Mouse (Mus musculus) forebrain, embryonic 12.5 days (tissue): ENCODE measurements around the gene Rtl1. TPM values are rescaled to one million over a fixed set of nuclear protein-coding genes. Genes with fewer than 3 reads are reported as not detected.

Experiments used
- ATAC-seq: fragments of 200-750 bp; cut with Nextera tagmentation; 2 replicates; pipeline ENCODE4 v1.8.0; 2017; ENCODE audit warnings: moderate TSS enrichment; ENCODE audit not compliant: low FRiP score
- H3K27ac ChIP-seq: fragments of 300-500 bp; sonication (generic); 2 replicates; pipeline ENCODE4 v1.5.1; 2016; ENCODE audit warnings: mild to moderate bottlenecking
- H3K27me3 ChIP-seq: fragments of 300-500 bp; sonication (generic); 2 replicates; pipeline ENCODE4 v1.6.1; 2016; ENCODE audit warnings: mild to moderate bottlenecking
- H3K36me3 ChIP-seq: fragments of 300-500 bp; sonication (generic); replicated peaks from 2 replicates; pipeline ENCODE4 v1.6.1; 2016; ENCODE audit warnings: mild to moderate bottlenecking
- H3K4me1 ChIP-seq: fragments of 300-500 bp; sonication (generic); 2 replicates; pipeline ENCODE4 v1.6.1; 2016
- H3K4me2 ChIP-seq: fragments of 300-500 bp; sonication (generic); 2 replicates; pipeline ENCODE4 v1.6.1; 2016; ENCODE audit warnings: mild to moderate bottlenecking, moderate library complexity
- H3K4me3 ChIP-seq: fragments of 300-500 bp; sonication (generic); replicated peaks from 2 replicates; pipeline ENCODE4 v1.5.1; 2016; ENCODE audit warnings: mild to moderate bottlenecking
- H3K9ac ChIP-seq: fragments of 300-500 bp; sonication (generic); 2 replicates; pipeline ENCODE4 v1.6.1; 2016; ENCODE audit warnings: mild to moderate bottlenecking
- H3K9me3 ChIP-seq: fragments of 300-500 bp; sonication (generic); 2 replicates; pipeline ENCODE4 v1.6.1; 2016
- WGBS: fragments of 180-500 bp; shearing (Covaris S2); methylation state at CpG from one replicate; pipeline ENCODE4 v1.1.7; 2016; 5-methylcytosine and 5-hydroxymethylcytosine counted together
- polyA plus RNA-seq: library from polyadenylated mRNA; unstranded; fragments of >200 nt; fragmentation: Nextera tagmentation; extraction: Ambion mirVana; gene quantifications from 2 replicates; pipeline ENCODE4 v1.2.1, GENCODE M21; 2016

Rtl1 gene
- polyA plus RNA-seq, 1 experiment from 2014 or later, result 1.6 TPM

GRCm38 (mm10) chr12:109608576-109609440, 8.7 kb upstream of the Rtl1 start:
- Histone ChIP-seq H3K27me3 (0 out of 2 replicates have a peak, but pooled peaks cover 3% of the 10 kb centered on the region), H3K4me1 (peaks cover 42% of the 10 kb centered on the region), H3K36me3 (peaks cover 78% of the 10 kb centered on the region), H3K4me3 (no peak overlapping the region), H3K9ac (no peak overlapping the region), H3K9me3 (peaks cover 26% of the 10 kb centered on the region), H3K27ac (0 out of 2 replicates have a peak overlapping the region, but pooled peaks have one; percentile 56), H3K4me2 (no peak overlapping the region)
- WGBS, result 48% methylated on average over 13 of the region's 13 CpGs
- no peak for ATAC-seq

DNA sequence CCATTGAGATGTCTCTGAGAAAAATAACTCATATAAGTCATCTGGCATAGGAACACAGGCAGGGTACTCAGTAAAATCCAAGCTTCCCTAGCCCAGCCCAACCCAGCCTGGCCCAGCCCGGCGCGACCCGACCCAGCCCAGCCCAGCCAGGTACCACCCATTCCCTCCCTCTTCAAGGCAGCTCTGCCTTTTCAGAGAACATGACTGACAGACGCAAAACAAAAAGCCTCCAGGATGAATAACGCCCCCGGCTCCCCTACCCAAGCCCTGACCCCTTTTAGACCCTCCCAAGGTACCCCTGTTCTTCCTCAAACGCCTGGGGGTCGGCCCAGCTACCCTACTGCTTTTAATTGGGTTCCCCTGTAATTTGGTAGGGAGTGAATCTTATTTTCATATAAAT, 7.8 kb upstream of the Rtl1 start:
- peaks cover 85% of the 10 kb centered on the region for H3K36me3 ChIP-seq
- ATAC-seq, result no peak

DNA sequence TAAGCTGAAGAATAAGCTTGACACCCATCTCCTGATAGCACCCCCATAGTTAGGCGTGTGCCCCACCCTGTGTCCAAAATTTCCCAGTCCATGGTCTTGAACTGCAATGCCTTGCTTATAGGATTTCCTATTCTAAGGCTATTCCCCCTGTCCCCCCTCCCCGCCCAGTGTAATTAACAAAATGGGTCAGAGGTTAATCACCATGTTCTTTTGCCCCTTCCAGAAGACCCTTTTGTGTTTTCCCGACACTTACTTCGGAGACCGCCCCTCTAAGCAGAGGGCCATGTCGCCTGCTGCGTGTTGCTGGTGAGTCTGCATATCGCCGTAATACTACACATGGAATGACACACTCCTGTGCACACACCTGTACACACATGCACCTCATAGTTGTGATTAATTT, 7.1 kb upstream of the Rtl1 start:
- ATAC-seq, result 0 out of 2 replicates have a peak, but pooled peaks have one; percentile 18
- whole genome bisulfite sequencing, result 33% methylated on average over 9 of the region's 9 CpGs
- H3K36me3 ChIP-seq, result peaks cover 88% of the 10 kb centered on the region

More for the DNA sequence above, 7.8 kb upstream of the Rtl1 start:
- peaks cover 26% of the 10 kb centered on the region for H3K9me3 ChIP-seq
- peak overlapping the region; percentile 56; the same call in 1 of the 2 replicates for H3K27ac ChIP-seq
- H3K4me3 ChIP-seq, result no peak overlapping the region
- 0 out of 2 replicates have a peak, but pooled peaks cover 3% of the 10 kb centered on the region for H3K27me3 ChIP-seq
- peaks cover 37% of the 10 kb centered on the region for H3K4me1 ChIP-seq
- WGBS, result 29% methylated on average over 9 of the region's 9 CpGs
- no peak overlapping the region for H3K9ac ChIP-seq
- H3K4me2 ChIP-seq, result no peak overlapping the region

GRCm38 (mm10) chr12:109604982-109605721, 5.0 kb upstream of the Rtl1 start:
- 0 out of 2 replicates have a peak, but pooled peaks cover 3% of the 10 kb centered on the region for H3K27me3 ChIP-seq
- H3K4me1 ChIP-seq, result peaks cover 37% of the 10 kb centered on the region
- H3K9me3 ChIP-seq, result peaks cover 9% of the 10 kb centered on the region; the same call in 1 of the 2 replicates
- no peak for ATAC-seq
- no peak overlapping the region for H3K4me2 ChIP-seq
- no peak overlapping the region for H3K9ac ChIP-seq
- no peak overlapping the region for H3K4me3 ChIP-seq
- H3K27ac ChIP-seq, result peak overlapping the region; percentile 46; the same call in 1 of the 2 replicates
- WGBS, result 56% methylated on average over 16 of the region's 16 CpGs
- peaks cover 76% of the 10 kb centered on the region for H3K36me3 ChIP-seq

More for the DNA sequence above, 7.1 kb upstream of the Rtl1 start:
- H3K27me3 ChIP-seq, result 0 out of 2 replicates have a peak, but pooled peaks cover 3% of the 10 kb centered on the region
- H3K9me3 ChIP-seq, result peaks cover 26% of the 10 kb centered on the region
- no peak overlapping the region for H3K27ac ChIP-seq
- H3K4me2 ChIP-seq, result no peak overlapping the region
- H3K9ac ChIP-seq, result no peak overlapping the region
- peaks cover 37% of the 10 kb centered on the region for H3K4me1 ChIP-seq
- no peak overlapping the region for H3K4me3 ChIP-seq

- Histone ChIP-seq H3K27ac (no peak overlapping the region), H3K9ac (no peak overlapping the region), H3K36me3 (peaks cover 36% of the 10 kb centered on the region), H3K9me3 (no peaks in the 10 kb centered on the region), H3K27me3 (no peaks in the 10 kb centered on the region), H3K4me1 (no peaks in the 10 kb centered on the region), H3K4me2 (no peak overlapping the region), H3K4me3 (no peak overlapping the region)
- no peak for ATAC-seq
- 83% methylated on average over 12 of the region's 12 CpGs for WGBS
Observed at GRCm38 (mm10) chr12:109598551-109599250, 1.4 kb downstream of the Rtl1 start.

DNA sequence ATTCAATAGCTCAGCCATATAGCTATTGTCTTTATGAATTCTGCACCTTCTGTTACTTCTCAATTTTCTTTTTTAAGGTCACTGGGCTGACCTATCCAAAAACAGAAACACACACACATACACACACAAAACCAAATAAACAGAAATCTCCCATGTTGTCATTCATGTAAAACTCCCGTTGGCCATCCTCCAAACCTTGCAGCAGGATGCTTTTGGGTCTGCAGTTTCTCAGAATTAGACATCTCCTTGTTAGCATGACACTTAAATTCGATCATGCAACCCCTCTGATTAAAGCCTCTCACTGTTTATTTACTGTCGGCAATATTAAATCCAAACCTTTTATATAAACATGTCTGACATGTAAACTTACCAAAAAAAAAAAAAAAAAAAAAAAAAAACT, 3.4 kb downstream of the Rtl1 start:
- Histone ChIP-seq H3K36me3 (peaks cover 46% of the 10 kb centered on the region), H3K9ac (no peak overlapping the region), H3K4me3 (no peak overlapping the region), H3K4me1 (no peaks in the 10 kb centered on the region), H3K27ac (no peak overlapping the region), H3K9me3 (no peaks in the 10 kb centered on the region), H3K27me3 (no peaks in the 10 kb centered on the region), H3K4me2 (no peak overlapping the region)
- 75% methylated on average over 3 of the region's 3 CpGs for WGBS
- no peak for ATAC-seq

- peaks cover 48% of the 10 kb centered on the region for H3K36me3 ChIP-seq
- H3K4me1 ChIP-seq, result no peaks in the 10 kb centered on the region
- ATAC-seq, result no peak
- H3K27ac ChIP-seq, result no peak overlapping the region
- no peak overlapping the region for H3K9ac ChIP-seq
- no peaks in the 10 kb centered on the region for H3K27me3 ChIP-seq
- H3K9me3 ChIP-seq, result no peaks in the 10 kb centered on the region
- no peak overlapping the region for H3K4me2 ChIP-seq
- WGBS, result 60% methylated on average over 8 of the region's 8 CpGs
- no peak overlapping the region for H3K4me3 ChIP-seq
Observed at GRCm38 (mm10) chr12:109596232-109596631, 3.9 kb downstream of the Rtl1 start.

DNA sequence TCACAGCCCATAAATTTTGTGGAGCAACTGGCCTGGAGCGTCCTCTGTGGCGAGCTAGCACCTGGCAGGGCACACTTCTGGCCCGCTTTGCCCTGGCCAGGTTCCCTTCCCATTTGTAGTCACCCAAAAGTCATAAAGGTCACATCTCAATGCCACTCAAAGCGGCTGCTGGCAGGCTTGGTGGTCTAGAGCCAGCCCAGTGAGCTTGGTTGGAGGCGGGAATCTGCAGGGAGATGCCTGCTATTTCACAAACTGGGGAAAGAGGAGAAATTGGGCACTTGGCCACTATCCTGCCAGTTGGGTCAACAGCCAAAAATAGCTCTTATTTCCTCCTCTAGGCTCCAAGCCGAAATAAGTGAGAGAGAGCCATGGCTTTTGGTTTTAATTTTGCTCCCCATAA, 4.4 kb downstream of the Rtl1 start:
- Histone ChIP-seq H3K9ac (no peak overlapping the region), H3K4me3 (no peak overlapping the region), H3K27me3 (no peaks in the 10 kb centered on the region), H3K36me3 (peaks cover 46% of the 10 kb centered on the region), H3K27ac (peak overlapping the region; percentile 56), H3K9me3 (no peaks in the 10 kb centered on the region), H3K4me1 (no peaks in the 10 kb centered on the region), H3K4me2 (no peak overlapping the region)
- 82% methylated on average over 6 of the region's 6 CpGs for WGBS
- no peak for ATAC-seq

DNA sequence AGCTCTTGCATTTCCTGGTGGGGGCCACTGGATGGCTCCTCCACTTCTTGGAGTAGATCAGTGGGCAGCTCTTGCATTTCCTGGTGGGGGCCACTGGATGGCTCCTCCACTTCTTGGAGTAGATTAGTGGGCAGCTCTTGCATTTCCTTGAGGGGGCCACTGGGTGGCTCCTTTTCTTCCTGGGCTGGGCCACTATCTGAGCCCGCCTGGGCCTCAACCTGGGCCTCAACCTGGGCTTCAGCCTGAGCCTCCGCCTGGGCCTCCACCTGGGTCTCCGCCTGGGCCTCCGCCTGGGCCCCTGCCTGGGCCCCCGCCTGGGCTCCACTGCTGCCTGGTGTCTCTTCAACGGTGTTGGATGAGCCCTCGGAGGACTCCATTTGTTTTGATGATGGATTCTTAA, 5.2 kb downstream of the Rtl1 start:
- Histone ChIP-seq H3K36me3 (peaks cover 50% of the 10 kb centered on the region), H3K27me3 (no peaks in the 10 kb centered on the region), H3K27ac (no peak overlapping the region), H3K4me1 (no peaks in the 10 kb centered on the region), H3K9me3 (no peaks in the 10 kb centered on the region), H3K4me3 (no peak overlapping the region), H3K4me2 (no peak overlapping the region), H3K9ac (no peak overlapping the region)
- WGBS, result 96% methylated on average over 7 of the region's 7 CpGs
- ATAC-seq, result no peak

DNA sequence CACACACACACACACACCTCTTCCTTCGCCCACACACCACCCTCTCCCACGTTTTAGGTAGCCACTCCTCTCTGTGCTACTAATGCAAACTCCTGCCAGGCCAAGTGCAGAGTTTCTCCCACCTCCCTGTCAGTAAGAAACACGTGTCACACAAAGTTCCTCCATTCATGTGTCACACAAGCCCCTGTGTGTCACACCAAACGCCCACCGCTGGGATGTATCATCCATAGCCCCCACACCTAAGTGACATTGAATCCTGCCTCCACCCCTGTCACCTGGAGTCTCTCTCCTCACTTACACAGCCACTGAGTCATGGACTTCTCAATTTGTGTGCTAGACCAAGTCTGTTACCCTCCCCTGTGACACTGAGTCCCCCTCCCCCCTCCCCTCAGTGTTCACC, 17.9 kb downstream of the Rtl1 start:
- Histone ChIP-seq H3K36me3 (peaks cover 71% of the 10 kb centered on the region), H3K27ac (no peak overlapping the region)
- ATAC-seq, result no peak

GRCm38 (mm10) chr12:109572259-109572658, 27.9 kb downstream of the Rtl1 start:
- H3K36me3 ChIP-seq, result peaks cover 93% of the 10 kb centered on the region
- H3K4me3 ChIP-seq, result no peak overlapping the region
- no peaks in the 10 kb centered on the region for H3K4me1 ChIP-seq
- no peak overlapping the region for H3K4me2 ChIP-seq
- H3K27ac ChIP-seq, result no peak overlapping the region
- H3K9ac ChIP-seq, result no peak overlapping the region
- H3K9me3 ChIP-seq, result no peaks in the 10 kb centered on the region
- no peaks in the 10 kb centered on the region for H3K27me3 ChIP-seq
- WGBS, result 87% methylated on average over 4 of the region's 4 CpGs
- ATAC-seq, result no peak

More for the DNA sequence above, 17.9 kb downstream of the Rtl1 start:
- Histone ChIP-seq H3K4me1 (no peaks in the 10 kb centered on the region), H3K4me2 (no peak overlapping the region), H3K9ac (no peak overlapping the region), H3K9me3 (no peaks in the 10 kb centered on the region), H3K4me3 (no peak overlapping the region), H3K27me3 (no peaks in the 10 kb centered on the region)
- WGBS, result 84% methylated on average over 5 of the region's 5 CpGs
